ENCODE assay signal across 9 mouse cellular contexts in the genomic region with DNA sequence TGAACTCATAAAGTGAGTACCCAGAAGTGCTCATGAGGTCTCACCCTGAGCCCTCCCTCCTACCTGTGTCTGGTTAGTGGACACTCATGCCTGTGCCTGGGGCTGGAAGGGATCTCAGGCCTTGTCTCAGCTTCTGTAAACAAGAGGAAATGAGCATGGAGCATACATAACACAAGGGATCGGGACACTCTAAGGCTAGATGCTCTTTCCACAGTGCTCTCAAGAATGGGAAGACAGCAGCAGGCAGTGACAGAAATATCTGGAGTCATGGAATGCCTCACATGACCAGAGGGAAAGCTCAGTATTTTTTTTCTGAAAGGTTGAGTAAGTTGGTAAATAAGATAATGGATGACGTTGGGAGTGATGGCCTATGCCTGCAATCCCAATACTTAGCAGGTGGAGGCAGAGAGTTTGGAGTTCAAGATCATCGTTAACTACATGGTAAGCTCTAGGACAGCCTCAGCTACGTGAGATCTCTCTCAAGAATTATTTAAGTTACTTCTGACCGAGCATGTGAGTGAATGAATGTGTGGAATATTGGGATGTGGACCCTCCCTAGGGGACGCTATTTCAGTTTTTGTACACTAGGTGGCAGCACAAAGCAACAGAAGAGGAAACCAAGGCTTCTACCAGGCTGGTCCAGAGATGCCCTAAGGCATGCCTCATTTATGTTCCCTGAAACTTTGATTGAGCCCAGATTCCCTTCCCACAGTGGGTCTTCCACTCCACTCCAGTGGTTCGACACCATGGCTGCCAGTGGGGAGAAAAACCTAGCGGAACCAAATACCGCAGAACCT. TPM values are rescaled to one million over a fixed set of nuclear protein-coding genes. Genes with fewer than 3 reads are reported as not detected.
DNase-seq lines count a peak whose midpoint lies in the region; ATAC-seq and TF ChIP-seq lines count a peak whose summit lies in the region.
"Had no signal": no experiment of that assay in that cellular context is flagged by ENCODE, and none has a peak within 500 bp of the region (broad histone marks: within the 10 kb centered on the region; RNA-seq: fewer than 3 reads in every experiment).

No protein-coding gene starts in this region.

- no peak overlapping the region for H3K9ac ChIP-seq in hindbrain, embryonic 12.5 days
- H3K9ac ChIP-seq: limb, embryonic 12.5 days had no signal

- H3K4me3 ChIP-seq in layer of hippocampus, adult 2 months, result no peak overlapping the region
- H3K4me3 ChIP-seq in G1E (ENCODE audit: low read depth, low read length), result no peak overlapping the region
- no peak overlapping the region for H3K4me3 ChIP-seq in hindbrain, embryonic 12.5 days
- H3K4me3 ChIP-seq: limb, embryonic 12.5 days had no signal

- DNase-seq in layer of hippocampus, adult 2 months (ENCODE audit: low spot score in 2 of 2), result peak in 1 of 2 experiments; percentile 64
- no peak for DNase-seq in layer of hippocampus, adult 9-11 months
- DNase-seq in G1E (ENCODE audit: low spot score), result peak; percentile 45
- peak; percentile 81 to 84 for DNase-seq in cerebellum, postnatal 14 days
- DNase-seq in yolk sac, embryonic 10.5 days (ENCODE audit: low spot score), result peak; percentile 25
- DNase-seq in testis, postnatal 10 days (ENCODE audit: low spot score), result no peak

- H3K4me2 ChIP-seq in hindbrain, embryonic 12.5 days (replicated peaks), result no peak overlapping the region
- H3K4me2 ChIP-seq: limb, embryonic 12.5 days had no signal

- H3K4me1 ChIP-seq in G1E (ENCODE audit: insufficient read depth, low read depth, low read length), result peaks cover 10% of the 10 kb centered on the region
- peaks cover 2% of the 10 kb centered on the region; the same call in 1 of the 2 replicates for H3K4me1 ChIP-seq in hindbrain, embryonic 12.5 days
- H3K4me1 ChIP-seq: limb, embryonic 12.5 days had no signal

- H3K36me3 ChIP-seq in G1E (replicated peaks), result no peaks in the 10 kb centered on the region
- no peaks in the 10 kb centered on the region for H3K36me3 ChIP-seq in hindbrain, embryonic 12.5 days
- H3K36me3 ChIP-seq: limb, embryonic 12.5 days had no signal

- H3K27me3 ChIP-seq in G1E (ENCODE audit: insufficient read depth, low read length), result peaks cover 21% of the 10 kb centered on the region
- H3K27me3 ChIP-seq in hindbrain, embryonic 12.5 days, result peaks cover 26% of the 10 kb centered on the region

- peak; percentile 95 for TF ChIP-seq CTCF in layer of hippocampus, adult 2 months (conservative IDR thresholded peaks at IDR 0.05)
- TF ChIP-seq CTCF in G1E (IDR thresholded peaks at IDR 0.05; ENCODE audit: low read depth, low read length), result peak; percentile 60; the same call in 1 of the 2 replicates

- WGBS in hindbrain, embryonic 12.5 days, result 27% methylated on average over 9 of the region's 9 CpGs

- no peak overlapping the region; the same call in 1 of the 2 replicates for H3K27ac ChIP-seq in layer of hippocampus, adult 2 months
- no peak overlapping the region for H3K27ac ChIP-seq in hindbrain, embryonic 12.5 days
- H3K27ac ChIP-seq: limb, embryonic 12.5 days had no signal

- ATAC-seq in G1E (ENCODE audit: extremely low read depth, insufficient number of reproducible peaks, low FRiP score, poor library complexity, severe bottlenecking), result no peak
- ATAC-seq in hindbrain, embryonic 12.5 days (ENCODE audit: low FRiP score), result peak; percentile 66
- ATAC-seq in megakaryocyte-erythroid progenitor cell, adult 5-6 weeks (replicated peaks; ENCODE audit: low FRiP score, low TSS enrichment, poor library complexity, severe bottlenecking), result peak; percentile 75

- no peaks in the 10 kb centered on the region for H3K9me3 ChIP-seq in G1E (replicated peaks)
- no peaks in the 10 kb centered on the region for H3K9me3 ChIP-seq in hindbrain, embryonic 12.5 days (replicated peaks)

RNA-seq across cellular contexts. Expression of gene Mef2d, which starts 49.8 kb away (rescaled TPM):
- 100 to 1,000 TPM; 206 to 210 TPM for total RNA-seq in layer of hippocampus, adult 2 months (2021)
- total RNA-seq in G1E (2014; fragmentation: Nextera tagmentation) (125 and 128 TPM in 2 replicates), G1E (2017) (15.4 and 17.0 TPM in 2 replicates)
- 133 and 141 TPM in 2 replicates for polyA plus RNA-seq in G1E (2012)
- polyA plus RNA-seq in hindbrain, embryonic 12.5 days (2016; fragmentation: Nextera tagmentation; extraction: Ambion mirVana), result 17.7 and 20.7 TPM in 2 replicates
- 91.9 and 97.4 TPM in 2 replicates for total RNA-seq in megakaryocyte-erythroid progenitor cell, adult 5-6 weeks (2014; fragmentation: Nextera tagmentation)
- total RNA-seq in megakaryocyte-erythroid progenitor cell, adult 5-6 weeks (2017), result 19.7 and 50.5 TPM in 2 replicates

Comparison
In these comparisons a context has a peak if more than half of its experiments do, and no peak if none do; other contexts are left out.
1. DNase-seq: peak in G1E (single experiment), cerebellum, postnatal 14 days (2 of 2) and yolk sac, embryonic 10.5 days (single experiment); none in layer of hippocampus, adult 9-11 months (single experiment) and testis, postnatal 10 days (single experiment).